In genomic region chr5:136077001-136077550, GRCm38 (mm10) we compare ENCODE assay signal across 11 mouse cellular contexts. TPM values are rescaled to one million over a fixed set of nuclear protein-coding genes. Genes with fewer than 3 reads are reported as not detected.
DNase-seq lines count a peak whose midpoint lies in the region; ATAC-seq and TF ChIP-seq lines count a peak whose summit lies in the region.
"Had no signal": no experiment of that assay in that cellular context is flagged by ENCODE, and none has a peak within 500 bp of the region (broad histone marks: within the 10 kb centered on the region; RNA-seq: fewer than 3 reads in every experiment).

No protein-coding gene starts in this region.

- WGBS in heart, embryonic 10.5 days = 83% methylated on average over 9 of the region's 9 CpGs
- 12% methylated on average over 9 of the region's 9 CpGs for WGBS in spleen, adult 2 months
- 61% methylated on average over 9 of the region's 9 CpGs for WGBS in kidney, embryonic 15.5 days

- no peaks in the 10 kb centered on the region for H3K36me3 ChIP-seq in heart, embryonic 10.5 days
- no peaks in the 10 kb centered on the region for H3K36me3 ChIP-seq in spleen, adult 2 months (ENCODE audit: control insufficient read depth, insufficient read depth, low read length)
- no peaks in the 10 kb centered on the region for H3K36me3 ChIP-seq in kidney, embryonic 15.5 days

- H3K9me3 ChIP-seq in heart, embryonic 10.5 days = no peaks in the 10 kb centered on the region
- no peaks in the 10 kb centered on the region for H3K9me3 ChIP-seq in kidney, embryonic 15.5 days (replicated peaks)

- H3K27ac ChIP-seq in heart, embryonic 10.5 days = no peak overlapping the region
- peak overlapping the region; percentile 17 for H3K27ac ChIP-seq in spleen, adult 2 months (ENCODE audit: insufficient read depth, low read length)
- H3K27ac ChIP-seq in kidney, embryonic 15.5 days = peak overlapping the region; percentile 79

- TF ChIP-seq POLR2A in spleen, adult 2 months (IDR thresholded peaks at IDR 0.05; ENCODE audit: low read depth, low read length) = no peak

- no peak for TF ChIP-seq CTCF in spleen, adult 2 months (IDR thresholded peaks at IDR 0.05; ENCODE audit: extremely low read depth, insufficient read depth, insufficient read length, insufficient replicate concordance)

- H3K9ac ChIP-seq in kidney, embryonic 15.5 days = no peak overlapping the region

- H3K4me1 ChIP-seq in heart, embryonic 10.5 days = no peaks in the 10 kb centered on the region
- H3K4me1 ChIP-seq in spleen, adult 2 months (ENCODE audit: control insufficient read depth, insufficient read depth, insufficient read length) = peaks cover 12% of the 10 kb centered on the region; the same call in 1 of the 2 replicates
- peaks cover 12% of the 10 kb centered on the region; the same call in 1 of the 2 replicates for H3K4me1 ChIP-seq in kidney, embryonic 15.5 days

- H3K27me3 ChIP-seq in heart, embryonic 10.5 days (ENCODE audit: insufficient read depth, poor library complexity, severe bottlenecking) = no peaks in the 10 kb centered on the region; the same call in 1 of the 2 replicates
- no peaks in the 10 kb centered on the region for H3K27me3 ChIP-seq in spleen, adult 2 months (ENCODE audit: control insufficient read depth, insufficient read depth, low read length)
- no peaks in the 10 kb centered on the region for H3K27me3 ChIP-seq in kidney, embryonic 15.5 days
- H3K27me3 ChIP-seq: Patski had no signal

- no peak overlapping the region for H3K4me2 ChIP-seq in kidney, embryonic 15.5 days

- ATAC-seq in kidney, embryonic 15.5 days (replicated peaks; ENCODE audit: low FRiP score) = no peak
- ATAC-seq: Patski had no signal

- peak; percentile 96 for DNase-seq in heart, adult 11 months
- DNase-seq in heart, embryonic 10.5 days (ENCODE audit: low spot score) = no peak
- no peak for DNase-seq in spleen, adult 2 months (ENCODE audit: low read depth in 1 of 2, low spot score in 2 of 2)
- DNase-seq in spleen, postnatal 36 days (ENCODE audit: low spot score in 2 of 2) = no peak
- no peak for DNase-seq in urinary bladder, adult 2 months (ENCODE audit: low spot score)
- DNase-seq in MN1 (ENCODE audit: low spot score) = no peak
- no peak for DNase-seq in testis, postnatal 14 days (ENCODE audit: low spot score)
- DNase-seq: thymus, postnatal 14 days had no signal

- no peak overlapping the region for H3K4me3 ChIP-seq in heart, embryonic 10.5 days
- no peak overlapping the region for H3K4me3 ChIP-seq in spleen, adult 2 months (ENCODE audit: extremely low read depth, insufficient read depth, insufficient read length)
- H3K4me3 ChIP-seq in kidney, embryonic 15.5 days (replicated peaks) = no peak overlapping the region

RNA-seq across cellular contexts. Expression of gene Rasa4, which starts 6.6 kb away (rescaled TPM):
- 0.54 and 2.0 TPM in 2 replicates for polyA plus RNA-seq in heart, embryonic 10.5 days (2016; fragmentation: Nextera tagmentation; extraction: Ambion mirVana)
- polyA plus RNA-seq in spleen, adult 2 months (2012; rRNA removed) = 38.1 and 43.0 TPM in 2 replicates
- 15.4 and 18.5 TPM in 2 replicates for polyA plus RNA-seq in kidney, embryonic 15.5 days (2015; fragmentation: Nextera tagmentation; extraction: Ambion mirVana)
- polyA plus RNA-seq in urinary bladder, adult 2 months (2012; rRNA removed) = 10.6 and 16.6 TPM in 2 replicates

RNA-seq across cellular contexts. Expression of gene Upk3bl, which starts 22.8 kb away (rescaled TPM):
- 0.87 and 2.6 TPM in 2 replicates for polyA plus RNA-seq in heart, embryonic 10.5 days (2016; fragmentation: Nextera tagmentation; extraction: Ambion mirVana)
- not detected in 2 replicates for polyA plus RNA-seq in spleen, adult 2 months (2012; rRNA removed)
- 2.8 and 3.2 TPM in 2 replicates for polyA plus RNA-seq in kidney, embryonic 15.5 days (2015; fragmentation: Nextera tagmentation; extraction: Ambion mirVana)
- polyA plus RNA-seq in urinary bladder, adult 2 months (2012; rRNA removed) = 4.5 and 6.1 TPM in 2 replicates
- polyA plus RNA-seq: liver, embryonic 16.5 days had no signal

RNA-seq across cellular contexts. Expression of gene Upk3b, which starts 38.8 kb away (rescaled TPM):
- 78.3 and 81.2 TPM in 2 replicates for polyA plus RNA-seq in heart, embryonic 10.5 days (2016; fragmentation: Nextera tagmentation; extraction: Ambion mirVana)
- polyA plus RNA-seq in spleen, adult 2 months (2012; rRNA removed) = 3.9 and 6.9 TPM in 2 replicates
- 2.6 and 5.9 TPM in 2 replicates for polyA plus RNA-seq in kidney, embryonic 15.5 days (2015; fragmentation: Nextera tagmentation; extraction: Ambion mirVana)
- polyA plus RNA-seq in urinary bladder, adult 2 months (2012; rRNA removed) = 113 and 152 TPM in 2 replicates

RNA-seq across cellular contexts. Expression of gene Polr2j, which starts 39.4 kb away (rescaled TPM):
- polyA plus RNA-seq in heart, embryonic 10.5 days (2016; fragmentation: Nextera tagmentation; extraction: Ambion mirVana) = 180 and 217 TPM in 2 replicates
- 32.3 and 38.1 TPM in 2 replicates for polyA plus RNA-seq in spleen, adult 2 months (2012; rRNA removed)
- 249 and 260 TPM in 2 replicates for polyA plus RNA-seq in kidney, embryonic 15.5 days (2015; fragmentation: Nextera tagmentation; extraction: Ambion mirVana)
- polyA plus RNA-seq in urinary bladder, adult 2 months (2012; rRNA removed) = 104 and 141 TPM in 2 replicates

RNA-seq across cellular contexts. Expression of gene Lrwd1, which starts 58.8 kb away (rescaled TPM):
- polyA plus RNA-seq in heart, embryonic 10.5 days (2016; fragmentation: Nextera tagmentation; extraction: Ambion mirVana) = 31.5 and 42.2 TPM in 2 replicates
- 39.5 and 46.4 TPM in 2 replicates for polyA plus RNA-seq in spleen, adult 2 months (2012; rRNA removed)
- polyA plus RNA-seq in kidney, embryonic 15.5 days (2015; fragmentation: Nextera tagmentation; extraction: Ambion mirVana) = 33.6 and 40.2 TPM in 2 replicates
- 20.5 and 22.6 TPM in 2 replicates for polyA plus RNA-seq in urinary bladder, adult 2 months (2012; rRNA removed)
